Mouse (Mus musculus) E14TG2a.4 (cell line): ENCODE data around the gene Ehd1.
"Not testable (repeated sequence)": the region's sequence is repeated elsewhere in the genome, so short reads cannot be mapped to it uniquely, and the experiment has no call there.

Experiments
- H3K27me3 ChIP-seq: 2 replicates; pipeline ENCODE4 v1.6.1; 2014; ENCODE audit warnings: low read length, control low read depth; ENCODE audit not compliant: insufficient read depth
- H3K36me3 ChIP-seq: 2 replicates; pipeline ENCODE4 v1.6.1; 2014; ENCODE audit warnings: low read length, control low read depth; ENCODE audit not compliant: insufficient read depth
- H3K4me1 ChIP-seq: replicated peaks from 2 replicates; pipeline ENCODE4 v1.6.1; 2014; ENCODE audit warnings: low read depth, low read length, control low read depth
- H3K4me3 ChIP-seq: replicated peaks from 2 replicates; pipeline ENCODE4 v1.5.1; 2014; ENCODE audit warnings: mild to moderate bottlenecking, low read length
- H3K9me3 ChIP-seq: 2 replicates; pipeline ENCODE4 v1.6.1; 2014; ENCODE audit warnings: low read length, control low read depth
- CTCF ChIP-seq: conservative IDR thresholded peaks from 2 replicates; pipeline ENCODE4 v1.5.1; 2014; ENCODE audit warnings: low read length
- NANOG ChIP-seq: IDR thresholded peaks from 2 replicates; pipeline ENCODE4 v1.6.1; 2014; ENCODE audit warnings: borderline replicate concordance, low read length, mixed read lengths
- POU5F1 ChIP-seq: IDR thresholded peaks from 2 replicates; pipeline ENCODE4 v1.6.1; 2014; ENCODE audit warnings: low read length, borderline replicate concordance

The Ehd1 gene

GRCm38 (mm10) chr19:6304787-6305516 lies 28.4 kb downstream of the Ehd1 start:
- no peaks in the 10 kb centered on the region for H3K27me3 ChIP-seq
- no peak overlapping the region; the same call in 1 of the 2 replicates for H3K4me3 ChIP-seq
- no peak for TF ChIP-seq NANOG
- peak; percentile 99 for TF ChIP-seq CTCF
- H3K36me3 ChIP-seq, result peaks cover 30% of the 10 kb centered on the region
- H3K9me3 ChIP-seq, result no peaks in the 10 kb centered on the region
- peaks cover 89% of the 10 kb centered on the region for H3K4me1 ChIP-seq

DNA sequence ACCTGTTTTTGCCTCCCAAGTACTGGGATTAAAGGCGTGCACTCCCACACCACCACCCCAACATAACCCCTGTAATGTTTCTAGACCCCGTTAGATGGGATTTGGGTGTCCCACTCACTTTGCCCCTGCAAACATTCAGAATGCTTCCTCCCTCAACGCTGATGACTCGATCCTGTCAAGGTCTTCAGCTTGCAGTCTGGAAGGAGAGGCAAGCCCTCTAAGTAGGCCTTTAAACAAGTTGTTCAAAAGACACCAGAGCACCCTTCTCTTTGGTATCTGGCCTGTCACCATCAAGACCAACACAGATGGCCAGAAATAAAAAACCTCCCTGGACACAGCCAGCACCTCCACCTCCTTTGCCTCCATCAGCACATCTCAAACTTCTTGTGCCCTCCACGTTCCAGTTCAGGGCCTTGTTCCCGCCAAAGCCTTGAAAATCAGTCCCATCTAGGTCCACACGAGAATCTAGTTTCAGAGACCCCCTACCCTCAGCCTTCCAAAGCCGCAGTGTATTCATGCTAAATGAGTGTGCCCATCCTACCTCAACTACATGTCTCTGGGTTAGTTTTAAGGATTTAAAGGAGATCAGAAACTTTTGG lies 29.1 kb downstream of the Ehd1 start:
- peaks cover 32% of the 10 kb centered on the region for H3K36me3 ChIP-seq
- TF ChIP-seq CTCF (no peak), NANOG (no peak), POU5F1 (no peak)
- no peaks in the 10 kb centered on the region for H3K9me3 ChIP-seq
- peak overlapping the region; percentile 84 for H3K4me3 ChIP-seq
- H3K27me3 ChIP-seq, result no peaks in the 10 kb centered on the region
- H3K4me1 ChIP-seq, result peaks cover 82% of the 10 kb centered on the region

GRCm38 (mm10) chr19:6306137-6306551 lies 29.6 kb downstream of the Ehd1 start, which contains the start of gene Cdc42bpg:
Cdc42bpg (plus strand) TSS chr19:6306456.
- no peaks in the 10 kb centered on the region for H3K9me3 ChIP-seq
- TF ChIP-seq NANOG (no peak), POU5F1 (no peak)
- H3K27me3 ChIP-seq, result no peaks in the 10 kb centered on the region
- H3K4me3 ChIP-seq, result peak within 1 kb of the TSS; percentile 84
- peaks cover 77% of the 10 kb centered on the region for H3K4me1 ChIP-seq
- H3K36me3 ChIP-seq, result peaks cover 37% of the 10 kb centered on the region

GRCm38 (mm10) chr19:6306586-6306985 lies 30.1 kb downstream of the Ehd1 start:
- Histone ChIP-seq H3K27me3 (no peaks in the 10 kb centered on the region), H3K4me1 (peaks cover 73% of the 10 kb centered on the region), H3K9me3 (no peaks in the 10 kb centered on the region), H3K4me3 (peak overlapping the region; percentile 84), H3K36me3 (peaks cover 42% of the 10 kb centered on the region)
- TF ChIP-seq NANOG (no peak), CTCF (peak; percentile 55)

DNA sequence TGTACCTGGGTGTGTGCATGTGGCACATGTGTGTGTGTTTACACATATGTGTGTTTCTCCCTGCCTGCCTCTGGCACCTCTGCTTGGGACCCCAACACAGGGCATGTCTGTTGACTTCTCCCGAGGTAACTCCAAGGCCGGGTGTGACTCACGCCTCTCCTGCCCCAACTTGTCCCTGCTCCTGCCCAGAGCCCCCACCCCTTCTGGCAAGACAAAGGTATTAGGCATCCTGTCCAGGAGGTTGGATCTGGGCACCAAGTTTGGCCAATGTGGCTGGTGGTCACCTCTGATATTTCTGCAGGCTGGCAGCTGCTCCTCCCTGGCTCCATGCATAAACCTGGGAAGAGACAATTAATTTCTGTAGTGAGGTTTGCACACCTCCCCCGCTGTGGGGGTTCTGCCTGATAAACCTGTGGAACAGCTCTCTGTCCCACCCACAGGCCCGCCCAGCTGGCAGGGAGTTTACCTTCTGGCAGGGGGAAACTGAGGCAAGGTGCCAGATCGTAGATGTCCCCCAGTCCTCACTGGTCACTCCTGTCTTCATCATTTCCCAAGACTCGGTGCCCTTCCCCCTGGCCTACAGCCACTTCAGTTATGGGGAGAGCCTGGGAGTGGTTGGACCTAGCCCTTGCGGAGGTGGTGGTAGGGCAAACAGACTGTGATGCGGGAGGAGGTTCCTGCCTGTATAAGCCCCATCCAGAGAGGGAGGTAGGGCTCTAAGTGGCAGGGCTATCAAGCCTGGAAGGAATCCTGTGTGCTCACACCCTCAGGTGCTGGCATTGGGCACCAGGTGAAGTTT lies 31.4 kb downstream of the Ehd1 start:
- H3K4me3 ChIP-seq, result peak overlapping the region; percentile 84
- no peaks in the 10 kb centered on the region for H3K27me3 ChIP-seq
- peaks cover 70% of the 10 kb centered on the region for H3K4me1 ChIP-seq
- TF ChIP-seq NANOG (no peak), CTCF (no peak), POU5F1 (no peak)
- H3K9me3 ChIP-seq, result no peaks in the 10 kb centered on the region
- H3K36me3 ChIP-seq, result peaks cover 55% of the 10 kb centered on the region

- Histone ChIP-seq H3K36me3 (peaks cover 78% of the 10 kb centered on the region), H3K4me3 (no peak overlapping the region), H3K4me1 (peaks cover 67% of the 10 kb centered on the region), H3K27me3 (no peaks in the 10 kb centered on the region), H3K9me3 (no peaks in the 10 kb centered on the region)
- no peak for TF ChIP-seq POU5F1
- TF ChIP-seq NANOG, result no peak
- TF ChIP-seq CTCF, result no peak
Measured at GRCm38 (mm10) chr19:6310181-6310580, 33.7 kb downstream of the Ehd1 start.

DNA sequence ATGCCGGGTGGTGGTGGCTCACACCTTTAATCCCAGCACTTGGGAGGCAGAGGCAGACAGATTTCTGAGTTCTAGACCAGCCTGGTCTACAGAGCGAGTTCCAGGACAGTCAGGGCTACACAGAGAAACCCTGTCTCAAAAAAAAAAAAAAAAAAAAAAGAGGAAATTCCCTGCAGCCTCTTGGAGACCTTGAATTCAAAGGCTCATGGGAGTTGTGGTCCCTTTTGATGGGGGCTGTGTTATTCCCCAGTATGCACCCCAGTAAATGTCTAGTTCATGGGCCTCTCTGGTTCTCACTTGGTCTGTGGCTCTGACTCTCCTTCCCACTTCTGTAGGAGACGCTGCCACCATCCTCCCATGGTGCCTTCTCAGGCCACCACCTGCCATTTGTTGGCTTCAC lies 35.3 kb downstream of the Ehd1 start:
- not testable (repeated sequence) for H3K27me3 ChIP-seq, H3K4me3 ChIP-seq, H3K9me3 ChIP-seq
- Histone ChIP-seq H3K4me1 (peaks cover 75% of the 10 kb centered on the region), H3K36me3 (peaks cover 94% of the 10 kb centered on the region)

- Histone ChIP-seq H3K9me3 (no peaks in the 10 kb centered on the region), H3K27me3 (no peaks in the 10 kb centered on the region), H3K4me1 (peaks cover 68% of the 10 kb centered on the region), H3K36me3 (peaks cover 100% of the 10 kb centered on the region), H3K4me3 (no peak overlapping the region)
- TF ChIP-seq POU5F1 (no peak), NANOG (no peak), CTCF (no peak)
Measured at GRCm38 (mm10) chr19:6313796-6314195, 37.3 kb downstream of the Ehd1 start.
